Mouse (Mus musculus) forebrain, embryonic 10.5 days (tissue): ENCODE data around the gene Gbp8. TPM values are rescaled to one million over a fixed set of nuclear protein-coding genes. Genes with fewer than 3 reads are reported as not detected.
"Not testable (repeated sequence)": the region's sequence is repeated elsewhere in the genome, so short reads cannot be mapped to it uniquely, and the experiment has no call there.

Experiments
- DNase-seq: peaks from one replicate; pipeline ENCODE4 v3.0.0-alpha.2; 2017; ENCODE audit warnings: low spot score; ENCODE audit errors: extremely low spot score
- H3K27ac ChIP-seq: fragments of 300-500 bp; sonication (generic); 2 replicates; pipeline ENCODE4 v1.5.1; 2016; ENCODE audit warnings: mild to moderate bottlenecking
- H3K27me3 ChIP-seq: fragments of 300-500 bp; sonication (generic); 2 replicates; pipeline ENCODE4 v1.6.1; 2016; ENCODE audit warnings: mild to moderate bottlenecking; ENCODE audit not compliant: poor library complexity, severe bottlenecking
- H3K36me3 ChIP-seq: fragments of 300-500 bp; sonication (generic); replicated peaks from 2 replicates; pipeline ENCODE4 v1.6.1; 2016; ENCODE audit warnings: mild to moderate bottlenecking, moderate library complexity
- H3K4me1 ChIP-seq: fragments of 300-500 bp; sonication (generic); 2 replicates; pipeline ENCODE4 v1.6.1; 2016
- H3K4me3 ChIP-seq: fragments of 300-500 bp; sonication (generic); 2 replicates; pipeline ENCODE4 v1.5.1; 2016; ENCODE audit warnings: mild to moderate bottlenecking, moderate library complexity
- H3K9me3 ChIP-seq: fragments of 300-500 bp; sonication (generic); 2 replicates; pipeline ENCODE4 v1.6.1; 2016; ENCODE audit warnings: mild to moderate bottlenecking, moderate library complexity
- WGBS: fragments of 180-500 bp; shearing (Covaris S2); methylation state at CpG from one replicate; pipeline ENCODE4 v1.1.7; 2016; 5-methylcytosine and 5-hydroxymethylcytosine counted together
- polyA plus RNA-seq: library from polyadenylated mRNA; unstranded; fragments of >200 nt; fragmentation: Nextera tagmentation; extraction: Ambion mirVana; gene quantifications from 2 replicates; pipeline ENCODE4 v1.2.1, GENCODE M21; 2016

The Gbp8 gene
- polyA plus RNA-seq, 1 experiment from 2014 or later: not detected

GRCm38 (mm10) chr5:105113656-105114055 is 25.7 kb downstream of the Gbp8 start:
- H3K27ac ChIP-seq: no peak overlapping the region
- peaks cover 14% of the 10 kb centered on the region for H3K4me1 ChIP-seq
- 96% methylated on average over 5 of the region's 5 CpGs for WGBS
- no peaks in the 10 kb centered on the region for H3K27me3 ChIP-seq
- no peak overlapping the region for H3K4me3 ChIP-seq
- H3K9me3 ChIP-seq: no peaks in the 10 kb centered on the region
- no peak for DNase-seq
- H3K36me3 ChIP-seq: no peaks in the 10 kb centered on the region

DNA sequence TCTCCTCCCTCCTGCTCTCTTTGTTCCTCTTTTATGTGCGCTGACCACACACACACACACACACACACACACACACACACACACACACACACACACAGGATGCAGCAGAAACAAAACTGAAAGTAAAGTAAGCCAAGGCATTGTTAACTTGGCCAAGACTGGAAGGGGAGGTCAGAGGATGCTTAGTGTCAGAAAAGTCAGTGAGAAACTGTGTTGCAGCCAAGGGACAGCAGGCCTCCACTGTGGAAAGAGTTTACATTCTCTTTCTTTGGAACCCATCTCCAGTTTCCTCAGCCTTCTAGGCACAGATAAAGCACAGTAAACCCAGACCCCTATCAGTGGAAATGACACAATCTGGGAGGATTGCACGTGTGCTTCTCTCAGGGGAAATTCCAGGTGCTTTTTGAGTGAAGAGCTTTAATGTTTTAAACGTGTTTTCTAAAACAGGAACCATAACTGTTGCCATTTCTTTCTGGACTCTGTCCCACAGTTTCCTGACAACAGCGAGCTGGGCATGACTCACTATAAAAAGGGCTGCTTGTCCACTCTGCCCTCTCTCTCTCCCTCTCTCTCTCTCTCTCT is 29.0 kb downstream of the Gbp8 start:
- not testable (repeated sequence) for H3K27ac ChIP-seq, H3K4me3 ChIP-seq, H3K9me3 ChIP-seq, DNase-seq, H3K36me3 ChIP-seq, H3K27me3 ChIP-seq
- 17% methylated on average over 4 of the region's 4 CpGs for WGBS
- H3K4me1 ChIP-seq: peaks cover 14% of the 10 kb centered on the region

- H3K9me3 ChIP-seq, H3K36me3 ChIP-seq, H3K27me3 ChIP-seq, H3K4me3 ChIP-seq, DNase-seq: not testable (repeated sequence)
- peak overlapping the region; percentile 44; the same call in 1 of the 2 replicates for H3K27ac ChIP-seq
- peaks cover 14% of the 10 kb centered on the region for H3K4me1 ChIP-seq
- 52% methylated on average over 1 of the region's 1 CpGs for WGBS
These were observed 29.6 kb downstream of the Gbp8 start for GRCm38 (mm10) chr5:105109775-105110174.

DNA sequence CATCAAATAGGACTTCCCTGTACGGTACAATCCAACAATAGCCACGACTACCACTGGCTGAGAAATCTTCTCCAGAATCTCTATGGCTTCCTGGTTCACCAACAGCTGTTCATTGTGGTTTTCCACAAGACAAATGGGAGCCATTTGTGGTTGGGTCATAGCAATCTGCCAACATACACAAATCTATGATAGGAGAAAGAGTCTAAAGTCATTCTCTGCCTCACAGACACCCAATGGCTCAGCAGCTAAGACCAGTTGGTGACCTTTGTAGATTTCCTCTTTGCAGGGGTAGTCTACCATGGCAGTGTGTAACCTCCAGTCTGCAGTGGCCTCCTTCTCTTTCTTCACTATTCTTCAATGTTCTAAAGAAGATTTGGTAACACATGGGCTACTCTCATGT is 33.7 kb downstream of the Gbp8 start:
- peaks cover 11% of the 10 kb centered on the region for H3K4me1 ChIP-seq
- not testable (repeated sequence) for H3K27ac ChIP-seq, H3K4me3 ChIP-seq, H3K36me3 ChIP-seq, H3K9me3 ChIP-seq, H3K27me3 ChIP-seq, DNase-seq
- 88% methylated on average over 2 of the region's 2 CpGs for WGBS

DNA sequence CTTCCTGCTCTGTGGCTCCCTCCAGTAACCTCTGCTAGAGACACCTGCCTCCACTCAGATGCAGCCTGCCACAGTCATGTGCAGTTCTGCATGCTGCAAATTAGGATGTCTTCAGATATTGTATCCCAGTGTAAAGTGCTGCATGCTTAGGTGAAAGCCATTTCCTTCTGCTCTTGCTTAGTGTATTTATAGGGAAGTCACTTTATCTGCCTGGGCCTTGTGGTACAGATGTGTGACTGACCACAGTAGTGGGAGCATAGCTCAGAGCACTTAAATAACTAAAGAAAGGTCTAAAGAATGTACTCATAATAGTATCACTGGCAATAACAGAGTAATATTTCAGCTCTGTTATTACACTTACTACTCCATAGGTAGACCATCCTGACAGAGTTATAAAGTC is 57.4 kb downstream of the Gbp8 start:
- Histone ChIP-seq H3K36me3 (no peaks in the 10 kb centered on the region), H3K4me3 (no peak overlapping the region), H3K27me3 (no peaks in the 10 kb centered on the region), H3K9me3 (peaks cover 7% of the 10 kb centered on the region; the same call in 1 of the 2 replicates), H3K4me1 (no peaks in the 10 kb centered on the region), H3K27ac (no peak overlapping the region)
- DNase-seq: no peak

- H3K36me3 ChIP-seq, H3K4me3 ChIP-seq, H3K9me3 ChIP-seq, H3K4me1 ChIP-seq, DNase-seq, H3K27ac ChIP-seq, H3K27me3 ChIP-seq: not testable (repeated sequence)
These were observed 71.0 kb downstream of the Gbp8 start for GRCm38 (mm10) chr5:105068356-105068755.

- H3K36me3 ChIP-seq, H3K27me3 ChIP-seq, H3K9me3 ChIP-seq, H3K4me1 ChIP-seq, H3K4me3 ChIP-seq, H3K27ac ChIP-seq, DNase-seq: not testable (repeated sequence)
- 86% methylated on average over 2 of the region's 2 CpGs for WGBS
These were observed 74.9 kb downstream of the Gbp8 start for GRCm38 (mm10) chr5:105064443-105064842.

DNA sequence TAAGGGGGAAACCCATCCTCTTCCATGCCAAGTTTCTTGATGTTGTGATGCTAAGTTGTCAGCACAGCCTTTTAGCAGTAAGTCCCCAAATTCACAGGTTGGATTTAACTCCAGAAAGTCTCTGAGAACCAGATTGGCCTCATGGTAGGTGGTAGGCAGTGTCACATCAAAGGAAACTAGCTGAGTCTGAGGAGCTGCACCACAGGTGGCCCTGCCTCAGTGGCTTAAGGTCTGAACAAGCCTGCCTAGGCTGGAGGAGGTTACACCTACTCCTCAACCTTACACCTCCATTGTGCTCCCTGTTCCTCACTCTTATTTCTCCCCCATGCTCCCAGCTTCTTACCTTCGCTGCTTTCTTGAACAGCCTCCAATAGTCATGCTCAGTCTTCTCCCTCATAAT is 76.0 kb downstream of the Gbp8 start:
- 72% methylated on average over 1 of the region's 1 CpGs for WGBS
- Histone ChIP-seq H3K4me1 (no peaks in the 10 kb centered on the region), H3K36me3 (no peaks in the 10 kb centered on the region), H3K27me3 (no peaks in the 10 kb centered on the region), H3K9me3 (no peaks in the 10 kb centered on the region), H3K27ac (no peak overlapping the region), H3K4me3 (no peak overlapping the region)
- DNase-seq: no peak

DNA sequence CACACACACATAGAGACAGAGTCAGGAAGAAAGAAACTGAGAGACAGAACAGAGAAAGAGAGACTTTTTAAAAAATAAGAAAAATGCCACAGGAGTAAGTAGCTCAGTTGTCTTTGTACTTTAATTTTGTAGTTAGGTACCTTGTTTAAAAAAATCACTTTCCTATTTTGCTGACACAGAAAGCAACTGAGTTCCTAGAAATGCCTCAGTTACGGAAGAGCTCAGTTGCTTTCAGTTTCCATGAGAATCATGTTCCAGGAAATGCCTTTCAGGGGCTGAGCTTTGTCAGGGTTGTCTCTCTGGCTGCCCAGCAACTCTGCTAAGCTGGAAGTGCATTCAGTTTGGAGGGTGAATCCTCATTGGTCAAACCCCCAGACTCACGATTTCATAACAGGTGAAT is 76.9 kb downstream of the Gbp8 start:
- not testable (repeated sequence) for H3K27ac ChIP-seq, H3K4me1 ChIP-seq, H3K9me3 ChIP-seq, H3K36me3 ChIP-seq, DNase-seq, H3K4me3 ChIP-seq, H3K27me3 ChIP-seq
- WGBS: 83% methylated on average over 2 of the region's 2 CpGs

- Histone ChIP-seq H3K27me3 (no peaks in the 10 kb centered on the region), H3K4me1 (no peaks in the 10 kb centered on the region), H3K4me3 (no peak overlapping the region), H3K9me3 (no peaks in the 10 kb centered on the region), H3K36me3 (no peaks in the 10 kb centered on the region), H3K27ac (no peak overlapping the region)
- no peak for DNase-seq
- WGBS: 88% methylated on average over 2 of the region's 2 CpGs
These were observed 79.1 kb downstream of the Gbp8 start for GRCm38 (mm10) chr5:105060224-105060623.

DNA sequence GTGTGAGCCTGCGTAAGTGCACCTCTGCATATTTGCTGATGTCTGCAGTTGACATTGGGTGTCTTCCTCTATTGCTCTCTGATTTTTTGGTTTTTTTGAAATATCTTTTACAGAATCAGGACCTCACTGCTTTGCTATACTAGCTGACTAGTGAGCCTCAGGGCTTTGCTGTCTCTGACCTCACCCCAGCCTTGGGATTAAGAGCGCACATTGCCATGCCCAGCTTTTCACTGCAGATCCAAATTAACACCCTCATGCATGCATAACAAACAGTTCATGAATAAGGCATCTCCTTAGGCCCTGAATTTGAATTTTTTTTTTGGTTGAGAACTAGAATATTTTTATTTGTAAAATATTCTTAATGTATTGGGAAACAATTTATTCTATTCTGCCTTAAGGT is 84.1 kb downstream of the Gbp8 start:
- no peaks in the 10 kb centered on the region for H3K27me3 ChIP-seq
- H3K4me3 ChIP-seq: no peak overlapping the region
- no peaks in the 10 kb centered on the region for H3K9me3 ChIP-seq
- WGBS: 85% methylated on average over 2 of the region's 2 CpGs
- DNase-seq: no peak
- no peak overlapping the region for H3K27ac ChIP-seq
- no peaks in the 10 kb centered on the region for H3K36me3 ChIP-seq
- no peaks in the 10 kb centered on the region for H3K4me1 ChIP-seq

DNA sequence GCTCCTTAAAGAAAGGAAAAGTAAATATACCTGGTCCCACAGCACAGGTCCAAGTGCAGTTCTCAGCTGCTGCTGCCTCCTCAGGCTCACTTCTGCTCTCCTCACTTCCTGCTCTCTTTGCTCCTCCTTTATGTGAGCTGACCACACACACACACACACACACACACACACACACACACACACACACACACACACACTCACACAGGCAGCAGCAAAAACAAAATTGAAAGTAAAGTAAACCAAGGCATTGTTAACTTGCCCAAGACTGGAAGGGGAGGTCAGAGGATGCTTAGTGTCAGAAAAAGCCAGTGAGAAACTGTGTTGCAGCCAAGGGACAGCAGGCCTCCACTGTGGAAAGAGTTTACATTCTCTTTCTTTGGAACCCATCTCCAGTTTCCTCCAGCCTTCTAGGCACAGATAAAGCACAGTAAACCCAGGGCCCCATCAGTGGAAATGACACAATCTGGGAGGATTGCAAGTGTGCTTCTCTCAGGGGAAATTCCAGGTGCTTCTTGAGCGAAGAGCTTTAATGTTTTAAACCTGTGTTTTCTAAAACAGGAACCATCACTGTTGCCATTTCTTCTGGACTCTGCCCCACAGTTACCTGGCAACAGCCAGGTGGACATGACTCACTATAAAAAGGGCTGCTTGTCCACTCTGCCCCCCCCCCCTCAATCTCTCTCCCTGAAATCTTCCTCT is 85.7 kb downstream of the Gbp8 start:
- H3K27me3 ChIP-seq, H3K4me3 ChIP-seq, H3K36me3 ChIP-seq, DNase-seq, H3K27ac ChIP-seq, H3K9me3 ChIP-seq, H3K4me1 ChIP-seq: not testable (repeated sequence)
- WGBS: 96% methylated on average over 1 of the region's 1 CpGs

GRCm38 (mm10) chr5:105032362-105032761 is 107.0 kb downstream of the Gbp8 start:
- H3K4me3 ChIP-seq: no peak overlapping the region
- WGBS: 89% methylated on average over 2 of the region's 2 CpGs
- no peak overlapping the region for H3K27ac ChIP-seq
- H3K9me3 ChIP-seq: no peaks in the 10 kb centered on the region; the same call in 1 of the 2 replicates
- H3K4me1 ChIP-seq: no peaks in the 10 kb centered on the region
- no peaks in the 10 kb centered on the region for H3K27me3 ChIP-seq
- DNase-seq: no peak
- no peaks in the 10 kb centered on the region for H3K36me3 ChIP-seq

DNA sequence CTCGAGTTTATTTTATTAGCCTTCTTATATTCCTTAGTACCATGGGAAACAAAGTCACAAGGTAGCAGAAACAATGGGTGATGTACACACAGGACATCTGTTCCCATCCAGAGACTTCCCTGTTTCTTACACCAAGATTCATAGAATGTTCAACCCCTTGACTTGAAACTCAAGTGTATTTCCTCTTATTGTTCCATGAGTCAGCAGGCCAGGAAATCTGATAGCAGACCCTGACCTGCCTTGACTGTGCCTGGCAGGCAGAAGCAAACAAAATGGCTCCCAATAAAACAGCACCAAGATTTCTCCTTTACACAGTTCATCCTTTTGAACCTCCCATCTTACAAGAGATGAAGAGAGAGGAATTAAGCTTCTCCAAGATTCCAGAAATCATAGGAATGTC is 126.8 kb downstream of the Gbp8 start:
- Histone ChIP-seq H3K9me3 (0 out of 2 replicates have a peak, but pooled peaks cover 3% of the 10 kb centered on the region), H3K27ac (no peak overlapping the region), H3K4me3 (no peak overlapping the region), H3K27me3 (no peaks in the 10 kb centered on the region), H3K36me3 (no peaks in the 10 kb centered on the region), H3K4me1 (no peaks in the 10 kb centered on the region)
- no peak for DNase-seq
- 89% methylated on average over 1 of the region's 1 CpGs for WGBS
